Mouse (Mus musculus) left cerebral cortex, adult 18-20 months (tissue): ENCODE measurements around the gene Zfp958. TPM values are rescaled to one million over a fixed set of nuclear protein-coding genes. Genes with fewer than 3 reads are reported as not detected.

ENCODE experiments used
- total RNA-seq, 2 experiments: library from RNA; stranded (reverse); gene quantifications; 2 replicates each; pipeline ENCODE4 v1.2.3; 2021

The Zfp958 gene
- total RNA-seq, 2 experiments from 2014 or later, result 13.3 to 13.7 TPM

Other genes starting within 250 kb of the Zfp958 start
- gene Cers4, start 120.1 kb upstream of the Zfp958 start, total RNA-seq, result 10 to 100 TPM; 43.6 to 48.1 TPM
- 1 to 10 TPM in 1 of 2 experiments, under 1 TPM in 1; 0.84 to 1.4 TPM for gene Shcbp1, start 166.4 kb downstream of the Zfp958 start, total RNA-seq